Mouse (Mus musculus) lung, embryonic 15.5 days (tissue): ENCODE results near the gene Igfbp6. TPM values are rescaled to one million over a fixed set of nuclear protein-coding genes. Genes with fewer than 3 reads are reported as not detected.

Experiments used
- ATAC-seq: fragments of 200-750 bp; cut with Nextera tagmentation; 2 replicates; pipeline ENCODE4 v1.8.0; 2017; ENCODE audit warnings: moderate number of reproducible peaks, borderline replicate concordance; ENCODE audit not compliant: low FRiP score, low TSS enrichment; ENCODE audit errors: extremely low read depth
- H3K27ac ChIP-seq: fragments of 300-500 bp; sonication (generic); 2 replicates; pipeline ENCODE4 v1.5.1; 2015; ENCODE audit warnings: moderate library complexity, mild to moderate bottlenecking, inconsistent platforms
- H3K27me3 ChIP-seq: fragments of 300-500 bp; sonication (generic); 2 replicates; pipeline ENCODE4 v1.6.1; 2015; ENCODE audit warnings: inconsistent platforms
- H3K36me3 ChIP-seq: fragments of 300-500 bp; sonication (generic); 2 replicates; pipeline ENCODE4 v1.6.1; 2015; ENCODE audit warnings: inconsistent platforms
- H3K4me1 ChIP-seq: fragments of 300-500 bp; sonication (generic); 2 replicates; pipeline ENCODE4 v1.6.1; 2015; ENCODE audit warnings: inconsistent platforms
- H3K4me2 ChIP-seq: fragments of 300-500 bp; sonication (generic); 2 replicates; pipeline ENCODE4 v1.6.1; 2015; ENCODE audit warnings: inconsistent platforms, mild to moderate bottlenecking, moderate library complexity
- H3K4me3 ChIP-seq: fragments of 300-500 bp; sonication (generic); 2 replicates; pipeline ENCODE4 v1.5.1; 2015; ENCODE audit warnings: mild to moderate bottlenecking, inconsistent platforms
- H3K9ac ChIP-seq: fragments of 300-500 bp; sonication (generic); 2 replicates; pipeline ENCODE4 v1.6.1; 2015; ENCODE audit warnings: inconsistent platforms
- H3K9me3 ChIP-seq: fragments of 300-500 bp; sonication (generic); 2 replicates; pipeline ENCODE4 v1.6.1; 2016; ENCODE audit warnings: inconsistent platforms
- WGBS: fragments of 180-500 bp; shearing (Covaris S2); methylation state at CpG from one replicate; pipeline ENCODE4 v1.1.7; 2015; 5-methylcytosine and 5-hydroxymethylcytosine counted together
- polyA plus RNA-seq: library from polyadenylated mRNA; unstranded; fragments of >200 nt; fragmentation: Nextera tagmentation; extraction: Ambion mirVana; gene quantifications from 2 replicates; pipeline ENCODE4 v1.2.1, GENCODE M21; 2015

Gene Igfbp6
- polyA plus RNA-seq, 1 experiment from 2014 or later = 16.8 TPM

GRCm38 (mm10) chr15:102103371-102103946 is 40.7 kb upstream of the Igfbp6 start:
- peak overlapping the region; percentile 83 for H3K4me2 ChIP-seq
- peak; percentile 16; the same call in 1 of the 2 replicates for ATAC-seq
- 3% methylated on average over 14 of the region's 14 CpGs for WGBS
- H3K27me3 ChIP-seq = no peaks in the 10 kb centered on the region
- peak overlapping the region; percentile 62 for H3K9ac ChIP-seq
- no peaks in the 10 kb centered on the region for H3K9me3 ChIP-seq
- peaks cover 27% of the 10 kb centered on the region for H3K36me3 ChIP-seq
- peaks cover 92% of the 10 kb centered on the region for H3K4me1 ChIP-seq
- H3K4me3 ChIP-seq = peak overlapping the region; percentile 54
- H3K27ac ChIP-seq = peak overlapping the region; percentile 98

- peak overlapping the region; percentile 83 for H3K4me2 ChIP-seq
- WGBS = 7% methylated on average over 12 of the region's 12 CpGs
- H3K27ac ChIP-seq = peak overlapping the region; percentile 98
- H3K4me3 ChIP-seq = peak overlapping the region; percentile 54
- H3K4me1 ChIP-seq = peaks cover 92% of the 10 kb centered on the region
- no peaks in the 10 kb centered on the region for H3K9me3 ChIP-seq
- H3K27me3 ChIP-seq = no peaks in the 10 kb centered on the region
- H3K9ac ChIP-seq = peak overlapping the region; percentile 62
- peaks cover 33% of the 10 kb centered on the region for H3K36me3 ChIP-seq
- peak; percentile 56 for ATAC-seq
Observed at GRCm38 (mm10) chr15:102103947-102104555, 40.1 kb upstream of the Igfbp6 start.

- H3K4me1 ChIP-seq = peaks cover 88% of the 10 kb centered on the region
- peaks cover 46% of the 10 kb centered on the region for H3K36me3 ChIP-seq
- no peak overlapping the region for H3K9ac ChIP-seq
Observed at GRCm38 (mm10) chr15:102105360-102105759, 38.8 kb upstream of the Igfbp6 start.

GRCm38 (mm10) chr15:102105764-102106730 is 38.1 kb upstream of the Igfbp6 start:
- Histone ChIP-seq H3K36me3 (peaks cover 53% of the 10 kb centered on the region), H3K9ac (no peak overlapping the region), H3K27me3 (no peaks in the 10 kb centered on the region), H3K4me1 (peaks cover 82% of the 10 kb centered on the region), H3K9me3 (no peaks in the 10 kb centered on the region), H3K27ac (peak overlapping the region; percentile 22; the same call in 1 of the 2 replicates), H3K4me3 (0 out of 2 replicates have a peak overlapping the region, but pooled peaks have one; percentile 3), H3K4me2 (peak overlapping the region; percentile 83)
- 35% methylated on average over 18 of the region's 18 CpGs for WGBS
- no peak for ATAC-seq

More at GRCm38 (mm10) chr15:102105360-102105759, 38.8 kb upstream of the Igfbp6 start:
- H3K4me3 ChIP-seq = 0 out of 2 replicates have a peak overlapping the region, but pooled peaks have one; percentile 3
- peak overlapping the region; percentile 83 for H3K4me2 ChIP-seq
- WGBS = 14% methylated on average over 5 of the region's 5 CpGs
- peak overlapping the region; percentile 98 for H3K27ac ChIP-seq
- no peaks in the 10 kb centered on the region for H3K9me3 ChIP-seq
- no peak for ATAC-seq
- H3K27me3 ChIP-seq = no peaks in the 10 kb centered on the region

GRCm38 (mm10) chr15:102106754-102107456 is 37.3 kb upstream of the Igfbp6 start:
- peak overlapping the region; percentile 83 for H3K4me2 ChIP-seq
- H3K36me3 ChIP-seq = peaks cover 62% of the 10 kb centered on the region
- H3K4me1 ChIP-seq = peaks cover 74% of the 10 kb centered on the region
- no peak for ATAC-seq
- peak overlapping the region; percentile 22 for H3K4me3 ChIP-seq
- H3K9me3 ChIP-seq = no peaks in the 10 kb centered on the region
- H3K27me3 ChIP-seq = no peaks in the 10 kb centered on the region
- no peak overlapping the region; the same call in 1 of the 2 replicates for H3K27ac ChIP-seq
- 36% methylated on average over 38 of the region's 38 CpGs for WGBS
- no peak overlapping the region for H3K9ac ChIP-seq

- Histone ChIP-seq H3K4me2 (no peak overlapping the region), H3K9me3 (no peaks in the 10 kb centered on the region), H3K9ac (no peak overlapping the region)
Observed at GRCm38 (mm10) chr15:102107689-102108573, 36.2 kb upstream of the Igfbp6 start.

GRCm38 (mm10) chr15:102108651-102109525 is 35.3 kb upstream of the Igfbp6 start:
- H3K9me3 ChIP-seq = no peaks in the 10 kb centered on the region
- H3K36me3 ChIP-seq = peaks cover 82% of the 10 kb centered on the region
- WGBS = 49% methylated on average over 18 of the region's 18 CpGs
- H3K4me3 ChIP-seq = no peak overlapping the region
- H3K27me3 ChIP-seq = no peaks in the 10 kb centered on the region
- peaks cover 55% of the 10 kb centered on the region for H3K4me1 ChIP-seq
- no peak overlapping the region for H3K4me2 ChIP-seq
- H3K27ac ChIP-seq = peak overlapping the region; percentile 43
- no peak for ATAC-seq
- H3K9ac ChIP-seq = no peak overlapping the region

More at GRCm38 (mm10) chr15:102107689-102108573, 36.2 kb upstream of the Igfbp6 start:
- Histone ChIP-seq H3K27me3 (no peaks in the 10 kb centered on the region), H3K27ac (0 out of 2 replicates have a peak overlapping the region, but pooled peaks have one; percentile 43), H3K4me3 (no peak overlapping the region), H3K36me3 (peaks cover 72% of the 10 kb centered on the region), H3K4me1 (peaks cover 63% of the 10 kb centered on the region)
- no peak for ATAC-seq
- WGBS = 44% methylated on average over 13 of the region's 13 CpGs

GRCm38 (mm10) chr15:102110271-102110670 is 33.9 kb upstream of the Igfbp6 start:
- Histone ChIP-seq H3K9ac (no peak overlapping the region), H3K4me1 (peaks cover 41% of the 10 kb centered on the region), H3K36me3 (peaks cover 93% of the 10 kb centered on the region), H3K4me2 (no peak overlapping the region), H3K27ac (no peak overlapping the region), H3K9me3 (no peaks in the 10 kb centered on the region), H3K27me3 (no peaks in the 10 kb centered on the region), H3K4me3 (no peak overlapping the region)
- WGBS = 94% methylated on average over 7 of the region's 7 CpGs
- no peak for ATAC-seq

GRCm38 (mm10) chr15:102110701-102111494 is 33.3 kb upstream of the Igfbp6 start:
- Histone ChIP-seq H3K27me3 (no peaks in the 10 kb centered on the region), H3K9me3 (no peaks in the 10 kb centered on the region), H3K27ac (no peak overlapping the region), H3K4me3 (no peak overlapping the region), H3K4me2 (no peak overlapping the region), H3K36me3 (peaks cover 98% of the 10 kb centered on the region), H3K4me1 (peaks cover 40% of the 10 kb centered on the region), H3K9ac (no peak overlapping the region)
- ATAC-seq = no peak
- WGBS = 75% methylated on average over 29 of the region's 29 CpGs
